Mouse (Mus musculus) urinary bladder, postnatal 36 days (tissue): Measurements from ENCODE around the gene Capg.

Source experiments
- DNase-seq, 2 experiments: peaks; one replicate each; pipeline ENCODE4 v3.0.0; 2022; ENCODE audit warnings: low spot score in 2 of 2, mixed read lengths in 1 of 2

Capg gene

GRCm38 (mm10) chr6:72607676-72608075, 63.5 kb downstream of the Capg start:
- DNase-seq: no peak

GRCm38 (mm10) chr6:72608662-72609184, 64.5 kb downstream of the Capg start:
- DNase-seq: no peak

- no peak for DNase-seq
These were observed 66.1 kb downstream of the Capg start for GRCm38 (mm10) chr6:72610261-72610660.
